Mouse (Mus musculus): ENCODE results near the gene Mif.
A peak's percentile ranks its signal among the peaks of the same experiment; 100 is the strongest.

The Mif gene

DNA sequence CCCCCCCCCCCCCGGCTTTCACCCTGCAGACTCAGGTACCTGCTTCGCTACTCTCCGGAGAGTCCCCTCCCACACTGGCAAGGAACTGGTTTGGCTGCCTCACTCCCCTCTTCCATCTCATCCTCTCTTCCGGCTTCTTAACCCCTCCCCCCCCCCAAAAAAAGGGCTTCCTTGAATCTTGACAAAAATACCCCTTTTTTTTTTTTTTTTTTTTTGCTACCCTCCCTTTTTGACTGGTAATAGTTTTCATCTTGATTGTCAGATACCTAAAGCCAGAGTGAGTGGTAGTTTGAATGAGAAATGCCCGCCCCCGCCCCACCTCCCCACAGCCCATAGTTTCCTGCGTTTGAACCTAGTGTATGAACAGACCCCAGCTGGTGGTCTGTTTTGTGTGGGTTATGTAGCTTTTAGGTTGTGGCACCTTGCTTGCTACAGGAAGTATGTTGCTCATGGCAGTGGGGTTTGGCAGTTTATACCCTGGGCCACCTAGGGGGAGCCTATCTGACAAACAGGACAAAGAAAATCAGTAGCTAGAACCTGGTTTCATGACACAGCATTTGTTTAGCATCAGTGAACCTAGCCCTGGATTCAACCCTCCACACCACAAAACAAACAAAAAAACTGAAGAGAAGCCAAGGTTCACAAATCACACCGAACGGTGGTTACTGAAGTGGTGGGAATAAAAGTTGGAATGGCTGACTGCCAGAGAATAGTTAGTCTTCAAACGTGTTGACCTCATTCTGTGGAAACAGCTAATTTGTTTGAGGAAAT is 24.1 kb downstream of the Mif start:
- DNase-seq (ENCODE audit: low spot score), result no peak

- peak; percentile 65 for DNase-seq (ENCODE audit: low spot score)
Observed at GRCm38 (mm10) chr10:75835307-75835706, 24.7 kb downstream of the Mif start.

- no peak for DNase-seq (ENCODE audit: low spot score)
Observed at GRCm38 (mm10) chr10:75834721-75835120, 25.3 kb downstream of the Mif start.

- peak; percentile 65 for DNase-seq (ENCODE audit: low spot score)
Observed at GRCm38 (mm10) chr10:75834250-75834649, 25.8 kb downstream of the Mif start.

DNA sequence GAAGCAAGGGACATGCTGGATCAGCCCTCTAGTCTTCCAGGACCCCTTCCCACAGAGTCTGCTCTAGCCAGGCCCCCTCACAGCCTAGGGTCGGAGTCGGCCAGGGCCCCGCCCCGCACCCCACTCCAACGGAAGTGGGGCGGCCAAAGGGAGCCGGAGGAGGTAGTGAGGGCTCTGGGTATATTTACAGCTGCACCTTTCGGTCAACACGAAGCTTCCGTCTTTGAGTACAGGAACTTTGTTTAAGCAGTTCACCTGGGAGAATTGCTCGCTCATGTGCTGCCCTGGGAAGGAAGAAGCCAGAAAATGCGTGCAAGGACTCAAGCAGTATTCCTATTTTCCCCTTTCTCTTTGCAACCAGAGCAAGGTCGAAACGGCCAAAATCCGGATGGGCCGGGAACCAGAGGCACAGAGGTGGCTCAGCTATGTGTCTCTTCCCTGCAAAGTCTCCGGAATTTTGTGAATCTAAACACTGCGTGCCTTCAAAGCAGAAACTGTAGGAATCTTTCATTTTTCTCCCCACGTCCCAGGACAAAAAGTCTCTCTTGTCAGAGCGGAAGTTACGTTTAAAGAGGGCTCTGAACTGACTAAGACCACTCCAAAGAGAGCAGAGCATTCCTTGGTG is 26.5 kb downstream of the Mif start:
- no peak for DNase-seq (ENCODE audit: low spot score)

DNA sequence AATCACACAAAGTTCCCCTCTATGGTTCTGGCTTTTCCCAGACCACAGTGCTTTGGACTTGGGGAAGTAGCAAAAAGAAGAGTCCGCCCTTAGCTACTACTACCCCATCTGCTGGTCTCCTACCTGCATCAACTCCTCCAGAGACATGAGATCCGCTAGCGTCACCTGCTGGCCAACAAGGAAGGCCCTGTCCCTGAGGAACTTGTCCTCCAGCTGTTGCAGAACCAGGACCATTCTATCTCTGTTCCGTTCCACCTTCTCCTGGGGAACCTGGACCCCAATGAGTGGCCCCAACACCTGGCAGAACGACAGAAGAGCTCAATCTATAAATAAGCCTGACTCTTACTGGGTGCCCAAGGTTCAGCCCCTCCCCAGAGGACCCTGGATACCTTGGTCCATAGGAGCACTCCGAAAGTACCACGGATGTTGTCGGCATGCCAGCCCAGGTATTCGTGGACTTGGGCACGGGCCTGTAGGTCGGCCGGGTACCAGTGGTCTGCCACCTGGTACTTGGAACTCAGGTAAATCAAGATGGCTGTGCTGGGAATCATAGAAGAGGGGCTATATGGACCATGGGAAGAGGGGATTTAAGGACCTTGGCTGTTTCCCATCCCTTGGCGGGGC is 27.7 kb downstream of the Mif start:
- peak; percentile 62 for DNase-seq (ENCODE audit: low spot score)

DNA sequence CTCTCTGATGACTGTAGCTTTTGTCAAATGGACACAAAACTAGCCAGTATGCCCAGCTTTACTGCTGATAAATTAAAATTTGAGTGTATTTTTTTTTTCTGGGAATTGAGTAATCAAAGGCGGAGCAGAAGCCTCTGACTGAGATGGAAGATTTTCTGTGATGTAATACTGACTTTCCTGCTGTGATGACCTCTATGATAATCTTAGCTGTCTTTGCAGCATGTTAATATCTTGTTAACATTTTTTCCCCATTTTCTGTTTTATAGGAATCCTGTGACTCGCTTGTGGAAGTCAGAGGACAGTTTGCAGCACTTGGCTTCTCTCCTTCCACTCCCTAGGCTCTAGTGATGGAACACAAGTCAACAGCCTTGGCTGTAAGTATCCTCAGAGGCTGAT is 29.8 kb downstream of the Mif start:
- DNase-seq (ENCODE audit: low spot score), result no peak

GRCm38 (mm10) chr10:75829529-75830274 is 30.3 kb downstream of the Mif start:
- DNase-seq (ENCODE audit: low spot score), result no peak

GRCm38 (mm10) chr10:75828500-75828931 is 31.5 kb downstream of the Mif start:
- DNase-seq (ENCODE audit: low spot score), result peak; percentile 54

DNA sequence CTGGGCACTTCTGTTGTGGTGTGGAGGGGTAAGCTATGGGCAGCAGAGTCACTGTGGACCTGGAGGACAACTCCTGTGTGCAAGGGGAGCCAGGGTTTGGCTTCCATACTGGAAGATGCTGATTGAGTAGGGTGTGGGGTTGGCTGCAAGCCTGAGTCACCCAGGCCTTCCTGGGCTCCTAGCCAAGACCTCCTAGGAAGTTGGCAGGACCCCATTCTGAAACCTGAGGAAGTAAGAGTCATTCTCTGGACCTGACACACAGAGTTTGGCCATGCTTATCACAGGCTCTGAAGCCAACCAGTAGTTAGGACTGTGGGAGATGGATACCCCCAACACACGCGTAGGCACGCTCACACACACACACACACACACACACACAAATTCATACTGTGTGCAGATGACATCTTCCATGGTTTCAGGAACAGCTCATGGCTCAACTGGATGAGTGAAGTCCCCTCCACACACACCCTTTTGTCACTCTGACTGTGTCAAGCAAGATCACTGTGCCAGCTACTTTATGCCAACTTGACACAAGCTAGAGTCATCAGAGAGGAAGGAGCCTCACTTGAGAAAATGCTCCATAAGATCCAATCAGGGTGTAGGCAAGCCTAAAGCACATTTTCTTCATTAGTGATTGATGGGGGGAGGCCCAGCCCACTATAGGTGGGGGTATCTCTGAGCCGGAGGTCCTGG is 32.2 kb downstream of the Mif start:
- DNase-seq (ENCODE audit: low spot score), result peak; percentile 44

- no peak for DNase-seq (ENCODE audit: low spot score)
Observed at GRCm38 (mm10) chr10:75824530-75824929, 35.5 kb downstream of the Mif start.

DNA sequence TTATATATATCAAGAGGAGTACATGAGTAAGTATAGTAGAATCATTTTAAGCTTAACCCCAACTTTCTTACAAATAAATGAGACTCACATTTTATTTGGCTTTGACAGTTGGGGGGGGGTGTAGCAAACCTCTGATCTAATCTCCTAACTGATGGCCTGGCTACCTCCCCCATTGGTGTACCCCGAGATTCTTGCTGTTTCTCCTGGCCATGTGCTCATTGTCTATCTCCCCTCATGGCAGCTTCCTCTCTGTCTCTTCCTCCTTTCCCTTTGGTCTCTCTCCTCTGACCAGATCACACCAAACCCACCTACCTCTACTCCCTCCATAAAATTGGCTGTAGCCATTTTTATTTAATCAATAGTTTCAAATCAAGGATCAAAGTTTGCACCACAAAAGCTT is 36.3 kb downstream of the Mif start:
- no peak for DNase-seq (ENCODE audit: low spot score)

DNA sequence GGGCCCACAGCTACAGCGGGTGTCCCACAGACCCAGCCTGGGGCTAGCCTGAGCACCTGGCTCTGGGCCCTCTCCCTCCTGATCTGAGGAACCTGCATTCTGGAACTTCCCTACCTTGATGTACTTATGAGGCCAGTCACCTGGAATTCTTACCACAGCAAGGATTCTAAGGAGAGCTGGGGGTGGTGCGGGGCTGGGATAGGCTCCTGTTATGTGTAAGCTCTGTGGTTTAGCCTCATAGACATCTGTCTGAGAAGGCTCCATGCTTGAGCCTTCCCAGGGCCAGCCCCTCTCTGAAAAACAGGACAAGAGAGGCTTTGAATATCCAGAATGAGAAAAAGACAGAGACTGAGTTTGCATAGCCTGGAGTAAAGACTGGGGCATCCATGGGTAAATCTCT is 37.6 kb downstream of the Mif start, which contains the start of gene Gstt4:
Gene Gstt4, minus strand, starts transcription at position 101 of the 400 bp plus-strand sequence.
- no peak for DNase-seq (ENCODE audit: low spot score)

DNA sequence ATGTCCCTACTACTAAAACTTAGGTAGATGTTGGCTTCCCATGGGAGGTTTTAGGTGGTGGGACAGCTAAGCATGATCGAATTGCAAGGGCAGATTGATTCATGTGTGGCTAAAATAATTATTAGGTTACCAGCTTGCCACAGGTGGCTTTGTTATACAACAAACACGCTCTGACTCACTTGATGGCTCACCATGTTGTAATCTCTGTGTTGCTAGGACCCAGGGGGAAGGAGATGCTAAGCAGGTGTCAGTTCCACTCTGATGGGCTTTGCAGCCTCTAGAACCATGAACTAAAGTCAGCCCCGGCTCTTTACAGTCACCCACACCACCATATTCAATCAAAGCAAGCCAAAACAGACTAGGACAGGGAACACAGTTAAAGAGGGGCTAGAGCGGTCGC is 40.2 kb downstream of the Mif start:
- no peak for DNase-seq (ENCODE audit: low spot score)

GRCm38 (mm10) chr10:75818641-75819040 is 41.4 kb downstream of the Mif start:
- DNase-seq (ENCODE audit: low spot score), result no peak

All from ovary, adult 18-20 months (tissue).